Mouse (Mus musculus) forebrain, embryonic 12.5 days (tissue): ENCODE results near the gene Cbx8. TPM values are rescaled to one million over a fixed set of nuclear protein-coding genes. Genes with fewer than 3 reads are reported as not detected.
A peak's percentile ranks its signal among the peaks of the same experiment; 100 is the strongest.

Experiments used
- ATAC-seq: fragments of 200-750 bp; cut with Nextera tagmentation; 2 replicates; pipeline ENCODE4 v1.8.0; 2017; ENCODE audit warnings: moderate TSS enrichment; ENCODE audit not compliant: low FRiP score
- H3K27ac ChIP-seq: fragments of 300-500 bp; sonication (generic); 2 replicates; pipeline ENCODE4 v1.5.1; 2016; ENCODE audit warnings: mild to moderate bottlenecking
- H3K27me3 ChIP-seq: fragments of 300-500 bp; sonication (generic); 2 replicates; pipeline ENCODE4 v1.6.1; 2016; ENCODE audit warnings: mild to moderate bottlenecking
- H3K36me3 ChIP-seq: fragments of 300-500 bp; sonication (generic); replicated peaks from 2 replicates; pipeline ENCODE4 v1.6.1; 2016; ENCODE audit warnings: mild to moderate bottlenecking
- H3K4me1 ChIP-seq: fragments of 300-500 bp; sonication (generic); 2 replicates; pipeline ENCODE4 v1.6.1; 2016
- H3K4me2 ChIP-seq: fragments of 300-500 bp; sonication (generic); 2 replicates; pipeline ENCODE4 v1.6.1; 2016; ENCODE audit warnings: mild to moderate bottlenecking, moderate library complexity
- H3K4me3 ChIP-seq: fragments of 300-500 bp; sonication (generic); replicated peaks from 2 replicates; pipeline ENCODE4 v1.5.1; 2016; ENCODE audit warnings: mild to moderate bottlenecking
- H3K9ac ChIP-seq: fragments of 300-500 bp; sonication (generic); 2 replicates; pipeline ENCODE4 v1.6.1; 2016; ENCODE audit warnings: mild to moderate bottlenecking
- H3K9me3 ChIP-seq: fragments of 300-500 bp; sonication (generic); 2 replicates; pipeline ENCODE4 v1.6.1; 2016
- WGBS: fragments of 180-500 bp; shearing (Covaris S2); methylation state at CpG from one replicate; pipeline ENCODE4 v1.1.7; 2016; 5-methylcytosine and 5-hydroxymethylcytosine counted together
- polyA plus RNA-seq: library from polyadenylated mRNA; unstranded; fragments of >200 nt; fragmentation: Nextera tagmentation; extraction: Ambion mirVana; gene quantifications from 2 replicates; pipeline ENCODE4 v1.2.1, GENCODE M21; 2016

The Cbx8 gene
- 11.5 and 11.7 TPM in 2 replicates for polyA plus RNA-seq

GRCm38 (mm10) chr11:119040600-119041324, at the start of gene Cbx8:
TSS of gene Cbx8 (minus strand) at chr11:119040969.
- ATAC-seq, result peak; percentile 93
- peak within 1 kb of the TSS; percentile 92 for H3K27ac ChIP-seq
- H3K9ac ChIP-seq, result peak within 1 kb of the TSS; percentile 88
- peaks cover 82% of the 10 kb centered on the region for H3K27me3 ChIP-seq
- H3K36me3 ChIP-seq, result peaks cover 10% of the 10 kb centered on the region
- peak within 1 kb of the TSS; percentile 96 for H3K4me2 ChIP-seq
- H3K4me1 ChIP-seq, result peaks cover 70% of the 10 kb centered on the region
- no peaks in the 10 kb centered on the region for H3K9me3 ChIP-seq
- peak within 1 kb of the TSS; percentile 81 for H3K4me3 ChIP-seq
- WGBS, result under 1% methylated on average over 63 of the region's 63 CpGs

GRCm38 (mm10) chr11:119090076-119090960, 49.5 kb upstream of the Cbx8 start:
- no peak overlapping the region for H3K27ac ChIP-seq
- 2% methylated on average over 73 of the region's 75 CpGs for WGBS
- H3K4me2 ChIP-seq, result peak overlapping the region; percentile 90
- no peaks in the 10 kb centered on the region for H3K36me3 ChIP-seq
- peaks cover 81% of the 10 kb centered on the region for H3K27me3 ChIP-seq
- peaks cover 50% of the 10 kb centered on the region for H3K4me1 ChIP-seq
- no peak for ATAC-seq
- H3K9ac ChIP-seq, result peak overlapping the region; percentile 56
- H3K4me3 ChIP-seq, result peak overlapping the region; percentile 48
- no peaks in the 10 kb centered on the region for H3K9me3 ChIP-seq

- H3K27me3 ChIP-seq, result peaks cover 75% of the 10 kb centered on the region
- under 1% methylated on average over 41 of the region's 41 CpGs for whole genome bisulfite sequencing
- H3K4me2 ChIP-seq, result peak overlapping the region; percentile 90
- peak overlapping the region; percentile 56 for H3K9ac ChIP-seq
- H3K4me3 ChIP-seq, result peak overlapping the region; percentile 48
- no peaks in the 10 kb centered on the region for H3K36me3 ChIP-seq
- no peak overlapping the region for H3K27ac ChIP-seq
- no peaks in the 10 kb centered on the region for H3K9me3 ChIP-seq
- no peak for ATAC-seq
- H3K4me1 ChIP-seq, result peaks cover 55% of the 10 kb centered on the region
Observed at GRCm38 (mm10) chr11:119089235-119090075, 48.7 kb upstream of the Cbx8 start.

GRCm38 (mm10) chr11:119088391-119089234, 47.8 kb upstream of the Cbx8 start:
- ATAC-seq, result no peak
- WGBS, result under 1% methylated on average over 28 of the region's 28 CpGs
- H3K36me3 ChIP-seq, result no peaks in the 10 kb centered on the region
- H3K4me2 ChIP-seq, result no peak overlapping the region
- peaks cover 63% of the 10 kb centered on the region for H3K4me1 ChIP-seq
- peaks cover 74% of the 10 kb centered on the region for H3K27me3 ChIP-seq
- no peak overlapping the region for H3K27ac ChIP-seq
- H3K4me3 ChIP-seq, result peak overlapping the region; percentile 48
- no peaks in the 10 kb centered on the region for H3K9me3 ChIP-seq
- no peak overlapping the region for H3K9ac ChIP-seq

GRCm38 (mm10) chr11:119087301-119088082, 46.7 kb upstream of the Cbx8 start:
- H3K36me3 ChIP-seq, result no peaks in the 10 kb centered on the region
- H3K27me3 ChIP-seq, result peaks cover 76% of the 10 kb centered on the region
- peaks cover 74% of the 10 kb centered on the region for H3K4me1 ChIP-seq
- no peaks in the 10 kb centered on the region for H3K9me3 ChIP-seq
- H3K4me3 ChIP-seq, result 0 out of 2 replicates have a peak overlapping the region, but pooled peaks have one; percentile 4
- WGBS, result 3% methylated on average over 35 of the region's 35 CpGs
- no peak overlapping the region for H3K4me2 ChIP-seq
- no peak overlapping the region for H3K27ac ChIP-seq
- H3K9ac ChIP-seq, result no peak overlapping the region
- no peak for ATAC-seq

GRCm38 (mm10) chr11:119086144-119086971, 45.6 kb upstream of the Cbx8 start, which contains the start of gene Cbx4:
TSS of gene Cbx4 (minus strand) at chr11:119086221.
- under 1% methylated on average over 66 of the region's 67 CpGs for WGBS
- peak; percentile 90 for ATAC-seq
- no peaks in the 10 kb centered on the region for H3K9me3 ChIP-seq

GRCm38 (mm10) chr11:119085279-119086062, 44.7 kb upstream of the Cbx8 start:
- peak overlapping the region; percentile 93 for H3K9ac ChIP-seq
- H3K4me3 ChIP-seq, result peak overlapping the region; percentile 63
- peak overlapping the region; percentile 98 for H3K27ac ChIP-seq
- peaks cover 85% of the 10 kb centered on the region for H3K4me1 ChIP-seq
- peak; percentile 63 for ATAC-seq
- H3K4me2 ChIP-seq, result peak overlapping the region; percentile 96
- peaks cover 20% of the 10 kb centered on the region for H3K36me3 ChIP-seq
- H3K9me3 ChIP-seq, result no peaks in the 10 kb centered on the region
- under 1% methylated on average over 64 of the region's 66 CpGs for WGBS
- peaks cover 79% of the 10 kb centered on the region for H3K27me3 ChIP-seq

More at GRCm38 (mm10) chr11:119086144-119086971, 45.6 kb upstream of the Cbx8 start, which contains the start of gene Cbx4:
- Histone ChIP-seq H3K4me3 (peak within 1 kb of the TSS; percentile 63), H3K27ac (peak within 1 kb of the TSS; percentile 98), H3K4me2 (peak within 1 kb of the TSS; percentile 96), H3K9ac (peak within 1 kb of the TSS; percentile 93), H3K36me3 (peaks cover 11% of the 10 kb centered on the region), H3K4me1 (peaks cover 83% of the 10 kb centered on the region), H3K27me3 (peaks cover 76% of the 10 kb centered on the region)

- H3K4me2 ChIP-seq, result peak overlapping the region; percentile 96
- WGBS, result 2% methylated on average over 18 of the region's 18 CpGs
- peaks cover 76% of the 10 kb centered on the region for H3K27me3 ChIP-seq
- ATAC-seq, result no peak
- H3K27ac ChIP-seq, result peak overlapping the region; percentile 98
- no peaks in the 10 kb centered on the region for H3K9me3 ChIP-seq
- peaks cover 20% of the 10 kb centered on the region for H3K36me3 ChIP-seq
- H3K4me3 ChIP-seq, result peak overlapping the region; percentile 63
- H3K9ac ChIP-seq, result peak overlapping the region; percentile 93
- H3K4me1 ChIP-seq, result peaks cover 84% of the 10 kb centered on the region
Observed at GRCm38 (mm10) chr11:119084446-119085278, 43.9 kb upstream of the Cbx8 start.
